Mouse (Mus musculus): ENCODE results near the gene Col6a5.

The Col6a5 gene

GRCm38 (mm10) chr9:105960533-105960932 is at the start of gene Col6a5:
Gene Col6a5 (minus strand): TSS chr9:105960643.
- DNase-seq (ENCODE audit: low spot score) = no peak

GRCm38 (mm10) chr9:105997955-105998354 is 37.5 kb upstream of the Col6a5 start:
- no peak for DNase-seq (ENCODE audit: low spot score)

- no peak for DNase-seq (ENCODE audit: low spot score)
Measured at GRCm38 (mm10) chr9:105992425-105992824, 32.0 kb upstream of the Col6a5 start.

- DNase-seq (ENCODE audit: low spot score) = no peak
Measured at GRCm38 (mm10) chr9:105990099-105990498, 29.7 kb upstream of the Col6a5 start.

- DNase-seq (ENCODE audit: low spot score) = no peak
Measured at GRCm38 (mm10) chr9:105989468-105989867, 29.0 kb upstream of the Col6a5 start.

- no peak for DNase-seq (ENCODE audit: low spot score)
Measured at GRCm38 (mm10) chr9:105988096-105988495, 27.7 kb upstream of the Col6a5 start.

GRCm38 (mm10) chr9:105984931-105985519 is 24.6 kb upstream of the Col6a5 start:
- no peak for DNase-seq (ENCODE audit: low spot score)

- DNase-seq (ENCODE audit: low spot score) = no peak
Measured at GRCm38 (mm10) chr9:105978479-105978878, 18.0 kb upstream of the Col6a5 start.

- DNase-seq (ENCODE audit: low spot score) = no peak
Measured at GRCm38 (mm10) chr9:105976871-105977270, 16.4 kb upstream of the Col6a5 start.

GRCm38 (mm10) chr9:105976314-105976713 is 15.9 kb upstream of the Col6a5 start:
- no peak for DNase-seq (ENCODE audit: low spot score)

- no peak for DNase-seq (ENCODE audit: low spot score)
Measured at GRCm38 (mm10) chr9:105973736-105974135, 13.3 kb upstream of the Col6a5 start.

GRCm38 (mm10) chr9:105972031-105972430 is 11.6 kb upstream of the Col6a5 start:
- no peak for DNase-seq (ENCODE audit: low spot score)

- DNase-seq (ENCODE audit: low spot score) = no peak
Measured at GRCm38 (mm10) chr9:105971351-105971894, 11.0 kb upstream of the Col6a5 start.

- DNase-seq (ENCODE audit: low spot score) = no peak
Measured at GRCm38 (mm10) chr9:105970901-105971300, 10.5 kb upstream of the Col6a5 start.

- no peak for DNase-seq (ENCODE audit: low spot score)
Measured at GRCm38 (mm10) chr9:105967976-105968375, 7.5 kb upstream of the Col6a5 start.

- DNase-seq (ENCODE audit: low spot score) = no peak
Measured at GRCm38 (mm10) chr9:105959116-105959515, 1.3 kb downstream of the Col6a5 start.

- no peak for DNase-seq (ENCODE audit: low spot score)
Measured at GRCm38 (mm10) chr9:105949755-105950154, 10.7 kb downstream of the Col6a5 start.

GRCm38 (mm10) chr9:105947577-105947976 is 12.9 kb downstream of the Col6a5 start:
- DNase-seq (ENCODE audit: low spot score) = no peak

- DNase-seq (ENCODE audit: low spot score) = no peak
Measured at GRCm38 (mm10) chr9:105933816-105934215, 26.6 kb downstream of the Col6a5 start.

- no peak for DNase-seq (ENCODE audit: low spot score)
Measured at GRCm38 (mm10) chr9:105929287-105929686, 31.2 kb downstream of the Col6a5 start.

GRCm38 (mm10) chr9:105928406-105929071 is 31.9 kb downstream of the Col6a5 start:
- no peak for DNase-seq (ENCODE audit: low spot score)

- DNase-seq (ENCODE audit: low spot score) = no peak
Measured at GRCm38 (mm10) chr9:105923659-105924058, 36.8 kb downstream of the Col6a5 start.

- no peak for DNase-seq (ENCODE audit: low spot score)
Measured at GRCm38 (mm10) chr9:105915186-105915585, 45.3 kb downstream of the Col6a5 start.

- no peak for DNase-seq (ENCODE audit: low spot score)
Measured at GRCm38 (mm10) chr9:105910166-105910565, 50.3 kb downstream of the Col6a5 start.
